Mouse (Mus musculus) liver (tissue): ENCODE results near the gene Dhrs7c.
A peak's percentile ranks its signal among the peaks of the same experiment; 100 is the strongest.

Source experiments
- DNase-seq: peaks from one replicate; pipeline ENCODE4 v3.0.0-alpha.2; 2020; ENCODE audit warnings: mixed read lengths

The Dhrs7c gene

DNA sequence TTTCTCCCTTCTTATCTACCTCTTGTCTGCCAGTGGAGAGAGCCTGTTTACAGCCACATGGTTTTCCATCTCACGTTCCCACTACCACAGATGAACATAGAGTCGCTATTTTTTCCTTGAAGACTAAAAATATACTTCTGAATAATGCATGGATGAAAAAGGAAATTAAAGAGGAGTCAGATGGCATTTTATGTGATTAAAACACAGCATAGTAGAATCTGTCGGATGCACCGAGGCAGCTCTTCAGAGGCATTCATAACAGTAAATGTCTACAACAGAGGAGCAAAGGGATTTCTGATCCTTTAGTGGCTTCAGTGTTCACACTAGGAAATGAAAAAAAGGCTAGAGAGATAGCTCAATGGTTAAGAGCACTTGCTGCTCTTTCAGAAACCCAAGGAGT, 47.2 kb downstream of the Dhrs7c start:
- no peak for DNase-seq

DNA sequence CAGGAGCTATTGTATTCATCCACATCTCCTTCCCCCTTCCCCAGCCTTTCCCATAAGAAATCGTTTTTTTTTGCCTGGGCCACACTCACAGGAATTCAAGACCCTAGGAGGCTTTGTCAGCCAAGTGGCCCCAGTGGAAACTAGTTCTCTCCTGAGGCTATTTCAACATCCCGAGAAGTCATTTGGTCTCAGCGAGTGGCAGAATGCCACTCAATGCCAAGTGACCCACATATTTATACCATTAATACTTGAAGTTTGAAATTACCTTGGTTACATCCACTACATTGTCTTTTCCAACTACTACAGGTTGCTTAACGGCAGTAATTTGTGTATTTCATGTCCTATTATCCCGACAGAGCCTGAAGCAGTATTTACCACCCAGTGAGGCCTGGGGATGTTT, 53.8 kb downstream of the Dhrs7c start:
- no peak for DNase-seq

GRCm38 (mm10) chr11:67853996-67854395, 56.0 kb downstream of the Dhrs7c start:
- DNase-seq: no peak

DNA sequence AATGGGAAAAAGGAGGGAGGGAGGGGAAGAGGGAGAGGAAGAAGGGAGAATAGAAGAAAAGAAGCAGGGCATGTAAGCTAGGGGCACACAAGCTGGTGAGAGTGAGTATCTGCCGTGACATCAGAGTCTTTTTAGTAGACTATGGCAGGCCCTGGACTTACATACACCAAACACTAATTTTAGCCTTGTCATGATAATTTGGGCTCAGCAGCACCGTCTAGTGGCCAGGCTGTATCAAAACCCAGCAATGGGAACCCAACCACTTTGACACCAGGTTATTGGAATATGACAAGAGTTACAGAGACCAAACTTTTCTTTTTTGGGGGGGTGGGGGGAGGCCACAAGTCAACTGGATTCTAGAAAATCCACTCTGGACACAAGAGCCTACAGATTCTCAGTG, 57.0 kb downstream of the Dhrs7c start:
- peak; percentile 11 for DNase-seq

GRCm38 (mm10) chr11:67858518-67858917, 60.5 kb downstream of the Dhrs7c start:
- no peak for DNase-seq

DNA sequence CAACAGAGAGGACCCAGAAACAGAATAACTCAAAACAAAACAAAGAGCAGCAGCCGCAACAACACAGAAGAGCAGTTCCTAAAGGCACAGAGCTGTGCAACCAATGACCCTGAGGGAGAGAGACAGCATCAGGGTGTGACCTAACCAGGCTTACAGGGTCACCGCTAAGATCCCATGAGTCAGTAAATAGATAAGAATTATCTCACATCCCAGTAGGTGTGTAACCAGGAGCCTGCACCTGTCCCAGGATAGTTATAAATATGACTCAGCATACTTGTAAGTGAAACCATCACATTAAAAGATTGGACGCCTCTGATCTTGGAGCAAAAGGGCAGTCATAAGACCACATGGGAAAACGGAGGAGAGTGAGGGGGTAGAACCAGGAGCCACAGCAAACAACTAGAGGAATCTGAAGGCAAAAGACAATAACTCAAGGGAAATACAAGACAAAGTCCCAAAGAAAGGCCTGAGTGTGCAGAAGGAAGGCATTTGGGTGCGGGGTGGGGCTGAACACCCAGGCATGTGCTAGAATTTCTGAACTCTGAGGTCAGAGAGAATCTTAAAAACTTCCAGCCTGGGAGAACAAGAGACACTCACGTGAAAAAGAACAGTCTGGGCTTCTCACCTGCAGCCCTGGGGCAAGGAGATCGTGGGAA, 62.9 kb downstream of the Dhrs7c start:
- no peak for DNase-seq

DNA sequence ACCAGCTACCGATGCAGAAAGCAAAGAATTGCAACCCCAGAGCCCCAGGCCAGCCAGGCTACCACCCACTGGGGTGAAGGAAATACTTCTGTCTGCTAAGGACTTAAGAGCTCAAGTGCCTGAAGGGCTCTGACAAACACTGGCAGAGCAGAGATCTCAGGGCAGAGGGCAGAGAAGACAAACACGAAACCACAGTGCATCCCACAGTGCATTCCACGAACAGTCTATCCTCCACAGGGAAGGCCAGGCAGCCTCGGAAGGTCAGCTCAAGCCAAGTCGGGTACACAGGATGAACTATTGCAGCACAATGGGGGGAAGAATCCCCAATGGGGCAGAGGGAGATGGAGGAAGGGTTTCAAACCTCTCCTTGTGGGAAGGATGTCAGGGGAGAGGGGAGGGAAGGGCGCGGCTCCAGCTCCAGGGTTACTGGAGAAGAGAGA, 63.4 kb downstream of the Dhrs7c start:
- DNase-seq: no peak

- DNase-seq: no peak
These were observed 67.1 kb downstream of the Dhrs7c start for GRCm38 (mm10) chr11:67865100-67865499.
